Mouse (Mus musculus) CH12.LX (cell line): Measurements from ENCODE around the gene Traip.

ENCODE experiments used
- ZC3H11A ChIP-seq: IDR thresholded peaks from 2 replicates; pipeline ENCODE4 v1.6.1; 2012; ENCODE audit warnings: low read depth, mild to moderate bottlenecking, inconsistent platforms, low read length, improper control_type of control experiment
- ZMIZ1 ChIP-seq: IDR thresholded peaks from 2 replicates; pipeline ENCODE4 v1.6.1; 2012; ENCODE audit warnings: low read depth, mild to moderate bottlenecking, inconsistent platforms, low read length, improper control_type of control experiment

DNA sequence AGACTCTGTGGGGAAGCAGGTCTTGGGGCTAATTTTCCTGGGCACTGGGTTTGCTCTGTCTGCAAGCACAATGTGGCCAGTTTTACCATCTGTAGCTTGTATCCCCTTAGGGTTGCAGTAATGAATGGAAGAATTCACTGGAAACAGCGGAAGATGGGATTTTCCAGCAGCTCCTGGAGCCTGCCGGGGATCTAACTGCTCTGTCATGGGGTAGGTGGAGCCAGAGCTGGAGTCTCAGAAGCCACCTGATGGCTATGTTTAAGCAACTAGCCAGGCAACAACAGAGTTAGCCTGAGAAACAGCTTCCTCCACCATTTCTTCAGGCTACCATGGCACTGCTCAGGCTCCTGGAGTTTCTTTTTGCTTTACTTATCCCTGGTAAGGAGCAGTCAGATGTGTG is 42.3 kb downstream of the Traip start, which contains the start of gene Cdhr4:
- no peak for TF ChIP-seq ZMIZ1
- TF ChIP-seq ZC3H11A: no peak
